Mouse (Mus musculus): ENCODE data around the gene Skida1. TPM values are rescaled to one million over a fixed set of nuclear protein-coding genes. Genes with fewer than 3 reads are reported as not detected.

Skida1 gene
- polyA plus RNA-seq, 1 experiment: 0.22 TPM

DNA sequence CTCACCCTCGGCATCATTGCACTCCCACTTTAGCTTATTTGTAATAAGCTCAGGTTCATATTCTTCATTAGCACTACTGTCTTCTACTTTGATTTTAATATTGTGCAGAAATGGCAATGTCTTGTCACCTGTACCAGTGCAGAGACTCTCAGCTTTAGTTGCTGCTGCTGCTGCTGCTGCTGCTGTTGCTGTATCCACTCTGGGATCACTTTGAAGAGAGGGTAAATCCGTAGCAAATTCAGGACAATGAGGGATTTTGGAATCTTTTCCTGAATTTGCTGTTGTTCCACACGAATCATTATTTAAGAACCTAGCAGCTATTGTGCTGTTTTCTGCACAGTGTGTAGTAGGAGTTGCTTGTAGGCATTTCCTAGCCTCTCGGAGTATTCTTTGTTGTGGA lies 2.7 kb downstream of the Skida1 start:
- WGBS: 47% methylated on average over 4 of the region's 4 CpGs
- H3K27ac ChIP-seq (ENCODE audit: insufficient read depth, low read length): no peak overlapping the region
- no peaks in the 10 kb centered on the region for H3K36me3 ChIP-seq (ENCODE audit: control insufficient read depth, insufficient read depth, low read length)
- TF ChIP-seq CTCF (IDR thresholded peaks at IDR 0.05; ENCODE audit: extremely low read depth, insufficient read depth, insufficient read length, insufficient replicate concordance): no peak
- no peak for TF ChIP-seq POLR2A (IDR thresholded peaks at IDR 0.05; ENCODE audit: low read depth, low read length)
- H3K4me3 ChIP-seq (ENCODE audit: extremely low read depth, insufficient read depth, insufficient read length): no peak overlapping the region
- peaks cover 9% of the 10 kb centered on the region; the same call in 1 of the 2 replicates for H3K4me1 ChIP-seq (ENCODE audit: control insufficient read depth, insufficient read depth, insufficient read length)
- peaks cover 21% of the 10 kb centered on the region for H3K27me3 ChIP-seq (ENCODE audit: control insufficient read depth, insufficient read depth, low read length)
- DNase-seq (ENCODE audit: low read depth in 1 of 2, low spot score in 2 of 2): no peak

DNA sequence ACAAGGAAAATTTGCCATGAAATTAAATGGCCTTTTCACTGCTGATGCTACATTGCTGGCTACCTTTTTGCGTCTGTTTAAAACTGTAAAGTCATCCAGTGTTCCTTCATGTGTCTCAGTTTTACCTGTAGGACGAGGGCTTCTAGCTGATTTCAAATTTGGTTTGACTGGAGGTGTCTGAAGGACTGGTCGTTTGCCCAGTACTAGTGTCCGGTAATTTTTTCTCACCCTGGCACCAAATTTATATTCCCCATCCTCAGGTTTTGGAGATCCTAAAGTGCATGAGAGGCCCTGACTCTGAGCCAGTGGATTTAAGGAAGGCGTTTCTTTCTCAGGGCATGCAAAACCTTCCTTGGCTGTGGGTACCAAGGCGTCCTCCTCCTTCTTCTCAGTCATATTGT lies 3.1 kb downstream of the Skida1 start:
- H3K4me3 ChIP-seq (ENCODE audit: extremely low read depth, insufficient read depth, insufficient read length): no peak overlapping the region
- WGBS: 89% methylated on average over 6 of the region's 6 CpGs
- TF ChIP-seq CTCF (IDR thresholded peaks at IDR 0.05; ENCODE audit: extremely low read depth, insufficient read depth, insufficient read length, insufficient replicate concordance) (no peak), POLR2A (IDR thresholded peaks at IDR 0.05; ENCODE audit: low read depth, low read length) (no peak)
- H3K27ac ChIP-seq (ENCODE audit: insufficient read depth, low read length): no peak overlapping the region
- DNase-seq (ENCODE audit: low read depth in 1 of 2, low spot score in 2 of 2): no peak
- H3K4me1 ChIP-seq (ENCODE audit: control insufficient read depth, insufficient read depth, insufficient read length): peaks cover 9% of the 10 kb centered on the region; the same call in 1 of the 2 replicates
- peaks cover 21% of the 10 kb centered on the region for H3K27me3 ChIP-seq (ENCODE audit: control insufficient read depth, insufficient read depth, low read length)
- H3K36me3 ChIP-seq (ENCODE audit: control insufficient read depth, insufficient read depth, low read length): no peaks in the 10 kb centered on the region

DNA sequence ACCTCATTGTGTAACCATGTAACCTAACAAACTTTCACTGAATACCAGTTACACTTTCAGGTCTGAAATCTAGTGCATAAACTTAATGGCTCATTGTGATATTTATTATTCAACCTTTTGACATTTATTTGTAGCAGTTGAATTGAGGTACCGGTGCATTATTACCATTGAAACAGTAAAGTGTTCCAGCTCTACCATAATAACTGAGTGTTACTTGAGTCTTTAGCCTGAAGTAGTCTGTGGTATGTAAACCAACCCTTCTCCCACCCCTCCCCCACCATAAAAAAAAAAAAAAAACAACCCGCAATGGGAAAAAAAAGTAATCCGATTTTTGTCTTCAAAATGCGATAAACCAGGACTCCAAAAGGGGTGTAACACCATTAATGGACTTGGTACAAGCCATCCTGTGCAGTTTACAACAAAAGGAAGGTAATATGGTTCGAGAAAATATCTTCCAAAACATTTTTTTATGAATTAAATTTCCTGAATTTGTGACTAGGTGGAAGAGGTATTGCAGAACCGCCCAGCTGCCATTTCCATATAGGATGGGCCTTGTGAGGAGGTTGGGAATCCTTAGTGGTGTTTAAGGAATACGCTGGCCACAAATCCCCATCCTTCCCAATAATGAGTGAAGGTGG lies 3.6 kb downstream of the Skida1 start:
- DNase-seq (ENCODE audit: low read depth in 1 of 2, low spot score in 2 of 2): no peak
- WGBS: 88% methylated on average over 7 of the region's 7 CpGs
- no peak overlapping the region for H3K27ac ChIP-seq (ENCODE audit: insufficient read depth, low read length)
- TF ChIP-seq POLR2A (IDR thresholded peaks at IDR 0.05; ENCODE audit: low read depth, low read length) (no peak), CTCF (IDR thresholded peaks at IDR 0.05; ENCODE audit: extremely low read depth, insufficient read depth, insufficient read length, insufficient replicate concordance) (no peak)
- H3K27me3 ChIP-seq (ENCODE audit: control insufficient read depth, insufficient read depth, low read length): peaks cover 21% of the 10 kb centered on the region
- H3K36me3 ChIP-seq (ENCODE audit: control insufficient read depth, insufficient read depth, low read length): no peaks in the 10 kb centered on the region
- H3K4me1 ChIP-seq (ENCODE audit: control insufficient read depth, insufficient read depth, insufficient read length): peaks cover 9% of the 10 kb centered on the region; the same call in 1 of the 2 replicates
- H3K4me3 ChIP-seq (ENCODE audit: extremely low read depth, insufficient read depth, insufficient read length): no peak overlapping the region

DNA sequence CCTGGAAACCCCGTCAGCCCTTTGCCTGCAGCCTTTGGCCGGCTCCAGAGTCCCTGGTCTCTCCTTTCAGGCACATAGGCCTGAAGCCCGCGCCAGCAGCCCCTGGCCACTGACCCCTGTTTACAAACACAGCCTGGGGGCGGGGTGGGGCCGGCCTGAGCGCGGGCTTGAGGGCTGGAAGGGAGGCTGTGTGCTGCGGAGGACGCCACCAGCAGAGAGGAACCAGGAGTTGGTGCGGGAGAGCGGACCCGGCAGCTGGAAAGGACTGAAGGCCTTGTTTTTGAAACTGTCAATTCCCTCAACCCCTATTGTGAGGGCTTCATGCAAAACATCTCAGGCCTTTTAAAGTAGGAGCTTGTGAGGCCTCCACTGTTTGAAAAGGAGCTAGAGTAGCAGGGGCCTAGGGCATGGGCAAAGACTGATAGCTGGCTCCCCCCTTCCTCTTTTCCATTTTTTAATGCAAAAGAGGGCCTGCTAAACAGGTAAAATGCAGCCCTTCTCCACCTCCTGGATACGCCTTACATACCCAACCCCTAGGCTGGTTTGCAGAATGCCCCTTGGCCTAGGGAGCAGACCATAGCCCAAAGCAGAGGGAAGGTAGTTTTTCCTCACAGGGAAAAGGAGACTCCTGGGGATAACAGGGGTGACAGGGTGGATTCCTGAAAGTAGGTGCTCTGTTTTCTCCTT lies 7.5 kb downstream of the Skida1 start:
- TF ChIP-seq POLR2A (IDR thresholded peaks at IDR 0.05; ENCODE audit: low read depth, low read length) (no peak), CTCF (IDR thresholded peaks at IDR 0.05; ENCODE audit: extremely low read depth, insufficient read depth, insufficient read length, insufficient replicate concordance) (no peak)
- 90% methylated on average over 14 of the region's 14 CpGs for WGBS
- Histone ChIP-seq H3K4me1 (ENCODE audit: control insufficient read depth, insufficient read depth, insufficient read length) (no peaks in the 10 kb centered on the region), H3K27me3 (ENCODE audit: control insufficient read depth, insufficient read depth, low read length) (peaks cover 6% of the 10 kb centered on the region), H3K27ac (ENCODE audit: insufficient read depth, low read length) (no peak overlapping the region), H3K36me3 (ENCODE audit: control insufficient read depth, insufficient read depth, low read length) (no peaks in the 10 kb centered on the region), H3K4me3 (ENCODE audit: extremely low read depth, insufficient read depth, insufficient read length) (no peak overlapping the region)
- DNase-seq (ENCODE audit: low read depth in 1 of 2, low spot score in 2 of 2): no peak

DNA sequence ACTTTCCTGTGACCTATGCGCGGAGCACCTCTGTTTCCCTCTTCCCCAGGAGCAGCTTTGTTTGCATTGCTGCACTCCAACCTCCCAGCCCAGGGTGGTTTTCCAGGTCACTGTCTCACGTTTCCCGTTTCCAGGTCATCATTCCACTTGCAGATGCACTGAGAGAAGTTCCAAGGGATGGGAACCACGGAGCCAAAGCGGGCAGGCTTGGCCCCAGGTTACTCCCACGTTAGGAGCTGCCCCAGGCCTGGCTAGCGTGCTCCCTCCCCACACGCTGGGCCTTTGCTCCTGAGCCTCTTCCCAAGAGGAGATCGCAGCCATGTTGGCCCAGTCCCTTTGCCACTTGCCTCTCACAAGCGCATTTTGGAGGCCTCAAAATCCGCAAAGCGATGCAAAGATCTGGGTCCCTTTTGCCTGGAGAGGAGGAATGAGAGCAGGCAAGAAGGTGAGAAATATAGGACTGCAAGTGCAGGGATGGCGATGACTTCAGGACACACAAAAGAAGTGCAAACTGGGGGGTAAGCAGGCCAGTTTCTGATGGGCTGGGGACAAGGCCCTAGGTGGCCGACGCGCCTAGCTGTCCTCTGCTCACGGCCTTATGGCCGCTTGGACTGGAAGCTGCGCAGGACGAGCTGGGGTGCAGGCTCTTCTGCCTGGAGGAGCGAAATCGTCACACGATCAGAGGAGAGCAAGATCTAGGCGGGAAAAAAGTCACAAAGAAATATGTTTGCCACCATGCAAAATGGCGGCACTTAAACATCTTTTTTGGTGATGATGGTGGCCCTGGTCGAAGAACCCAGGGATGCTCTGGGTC lies 8.3 kb downstream of the Skida1 start:
- Histone ChIP-seq H3K27me3 (ENCODE audit: control insufficient read depth, insufficient read depth, low read length) (no peaks in the 10 kb centered on the region; the same call in 1 of the 2 replicates), H3K36me3 (ENCODE audit: control insufficient read depth, insufficient read depth, low read length) (no peaks in the 10 kb centered on the region), H3K4me1 (ENCODE audit: control insufficient read depth, insufficient read depth, insufficient read length) (no peaks in the 10 kb centered on the region), H3K4me3 (ENCODE audit: extremely low read depth, insufficient read depth, insufficient read length) (no peak overlapping the region), H3K27ac (ENCODE audit: insufficient read depth, low read length) (no peak overlapping the region)
- 96% methylated on average over 27 of the region's 27 CpGs for WGBS
- DNase-seq (ENCODE audit: low read depth in 1 of 2, low spot score in 2 of 2): no peak
- TF ChIP-seq POLR2A (IDR thresholded peaks at IDR 0.05; ENCODE audit: low read depth, low read length) (no peak), CTCF (IDR thresholded peaks at IDR 0.05; ENCODE audit: extremely low read depth, insufficient read depth, insufficient read length, insufficient replicate concordance) (no peak)

DNA sequence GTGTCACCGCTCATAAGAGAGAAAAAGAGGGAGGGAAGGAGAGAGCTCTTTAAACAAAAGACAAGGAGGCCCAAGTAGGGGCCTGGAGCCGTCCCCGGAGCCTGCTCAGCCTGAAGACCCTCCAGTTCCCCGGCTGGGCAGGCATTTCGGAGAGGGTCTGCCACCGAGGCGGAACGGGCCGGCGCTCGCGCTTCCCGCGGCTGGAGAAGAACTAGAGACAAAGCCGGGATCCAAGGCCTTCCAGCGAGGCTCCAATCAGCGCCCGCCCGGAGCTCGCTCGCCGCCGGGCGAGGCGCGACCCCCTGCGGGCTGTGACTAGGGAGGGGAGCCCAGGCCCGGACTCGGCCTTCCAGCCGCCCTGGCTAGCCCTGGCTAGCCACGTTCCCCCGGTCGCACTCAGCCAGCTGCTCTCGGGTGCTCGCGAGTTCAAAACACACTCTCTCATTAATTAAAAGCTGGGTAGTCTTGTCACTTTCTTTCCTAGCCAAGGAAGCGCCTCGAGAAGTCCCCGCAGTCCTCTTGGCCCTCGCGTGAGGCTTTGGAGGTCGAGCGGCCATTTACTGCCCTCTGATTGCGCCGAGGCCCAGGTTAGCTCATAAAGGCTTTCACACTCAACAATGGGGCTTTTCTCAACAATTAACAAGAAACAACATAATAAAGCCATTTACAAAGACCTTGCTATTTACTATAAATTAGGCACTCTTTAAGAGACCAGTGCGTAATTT lies 9.1 kb downstream of the Skida1 start:
- H3K27ac ChIP-seq (ENCODE audit: insufficient read depth, low read length): no peak overlapping the region
- 79% methylated on average over 46 of the region's 46 CpGs for WGBS
- no peaks in the 10 kb centered on the region; the same call in none of the 2 replicates for H3K27me3 ChIP-seq (ENCODE audit: control insufficient read depth, insufficient read depth, low read length)
- H3K4me1 ChIP-seq (ENCODE audit: control insufficient read depth, insufficient read depth, insufficient read length): no peaks in the 10 kb centered on the region
- no peak overlapping the region for H3K4me3 ChIP-seq (ENCODE audit: extremely low read depth, insufficient read depth, insufficient read length)
- DNase-seq (ENCODE audit: low read depth in 1 of 2, low spot score in 2 of 2): no peak
- TF ChIP-seq POLR2A (IDR thresholded peaks at IDR 0.05; ENCODE audit: low read depth, low read length): no peak
- TF ChIP-seq CTCF (IDR thresholded peaks at IDR 0.05; ENCODE audit: extremely low read depth, insufficient read depth, insufficient read length, insufficient replicate concordance): no peak
- no peaks in the 10 kb centered on the region for H3K36me3 ChIP-seq (ENCODE audit: control insufficient read depth, insufficient read depth, low read length)

Measured in spleen, adult 2 months (tissue).